Mouse (Mus musculus): Measurements from ENCODE around the gene Babam2. TPM values are rescaled to one million over a fixed set of nuclear protein-coding genes. Genes with fewer than 3 reads are reported as not detected.

Babam2 gene
- polyA plus RNA-seq, 1 experiment from 2014 or later: 30.2 TPM

DNA sequence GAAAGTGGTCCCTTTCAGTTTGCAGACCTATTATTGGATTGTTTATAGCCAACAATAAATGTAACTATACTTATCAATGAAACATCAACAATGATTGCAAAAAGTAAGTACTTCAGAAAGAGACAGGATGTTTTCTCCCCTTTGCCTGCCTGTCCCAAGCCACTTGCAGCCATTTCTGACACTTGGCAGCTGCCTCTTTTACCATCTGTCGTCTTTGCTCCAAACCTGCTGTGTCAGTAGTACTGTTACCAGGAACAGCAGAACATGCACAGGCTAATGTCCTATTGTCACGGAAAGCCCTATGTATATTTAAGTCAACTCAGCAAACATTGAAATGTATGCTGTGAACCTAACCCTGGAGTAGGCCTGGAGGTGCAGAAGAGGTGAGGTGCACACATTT, 339.4 kb downstream of the Babam2 start:
- 69% methylated on average over 2 of the region's 2 CpGs for WGBS
- no peak overlapping the region for H3K4me3 ChIP-seq (ENCODE audit: low read depth, low read length)
- no peaks in the 10 kb centered on the region for H3K4me1 ChIP-seq (ENCODE audit: control insufficient read depth, insufficient read depth, low read length)
- ATAC-seq (ENCODE audit: insufficient number of reproducible peaks, low FRiP score, low TSS enrichment, low read depth): no peak
- H3K27ac ChIP-seq (replicated peaks; ENCODE audit: low read depth, low read length): no peak overlapping the region
- no peaks in the 10 kb centered on the region for H3K27me3 ChIP-seq (ENCODE audit: control insufficient read depth, insufficient read depth, low read length)
- H3K36me3 ChIP-seq (ENCODE audit: control insufficient read depth, insufficient read depth, low read length): no peaks in the 10 kb centered on the region
- no peaks in the 10 kb centered on the region for H3K9me3 ChIP-seq (ENCODE audit: control insufficient read depth, low read length)
- no peak overlapping the region for H3K9ac ChIP-seq (ENCODE audit: low read length)
- DNase-seq (ENCODE audit: low spot score): no peak
- H3K4me2 ChIP-seq (ENCODE audit: low read depth, severe bottlenecking): no peak overlapping the region

DNA sequence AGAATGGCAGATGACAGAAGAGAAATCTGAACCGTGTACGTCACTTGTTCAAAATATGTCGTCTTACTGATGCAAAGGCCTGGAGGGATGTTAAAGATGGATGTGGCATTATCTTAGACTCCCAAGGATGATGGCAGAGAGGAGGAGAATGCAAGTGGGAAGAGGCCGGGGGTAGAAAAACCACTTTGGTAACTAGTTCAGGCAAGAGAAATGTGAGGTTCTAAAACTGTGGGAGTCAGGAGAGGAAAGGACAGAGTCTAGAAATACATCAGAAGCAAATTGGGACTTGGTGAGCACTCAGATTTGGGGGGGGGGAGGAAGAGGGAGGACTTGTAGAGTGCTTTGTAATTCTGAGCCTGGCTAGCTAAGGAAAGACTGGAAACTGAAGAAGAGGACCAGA, 340.1 kb downstream of the Babam2 start:
- Histone ChIP-seq H3K4me1 (ENCODE audit: control insufficient read depth, insufficient read depth, low read length) (no peaks in the 10 kb centered on the region), H3K27ac (replicated peaks; ENCODE audit: low read depth, low read length) (no peak overlapping the region), H3K27me3 (ENCODE audit: control insufficient read depth, insufficient read depth, low read length) (no peaks in the 10 kb centered on the region), H3K9me3 (ENCODE audit: control insufficient read depth, low read length) (no peaks in the 10 kb centered on the region), H3K4me3 (ENCODE audit: low read depth, low read length) (no peak overlapping the region), H3K36me3 (ENCODE audit: control insufficient read depth, insufficient read depth, low read length) (no peaks in the 10 kb centered on the region), H3K9ac (ENCODE audit: low read length) (no peak overlapping the region), H3K4me2 (ENCODE audit: low read depth, severe bottlenecking) (no peak overlapping the region)
- DNase-seq (ENCODE audit: low spot score) (no peak), ATAC-seq (ENCODE audit: insufficient number of reproducible peaks, low FRiP score, low TSS enrichment, low read depth) (no peak)
- 79% methylated on average over 4 of the region's 4 CpGs for WGBS

DNA sequence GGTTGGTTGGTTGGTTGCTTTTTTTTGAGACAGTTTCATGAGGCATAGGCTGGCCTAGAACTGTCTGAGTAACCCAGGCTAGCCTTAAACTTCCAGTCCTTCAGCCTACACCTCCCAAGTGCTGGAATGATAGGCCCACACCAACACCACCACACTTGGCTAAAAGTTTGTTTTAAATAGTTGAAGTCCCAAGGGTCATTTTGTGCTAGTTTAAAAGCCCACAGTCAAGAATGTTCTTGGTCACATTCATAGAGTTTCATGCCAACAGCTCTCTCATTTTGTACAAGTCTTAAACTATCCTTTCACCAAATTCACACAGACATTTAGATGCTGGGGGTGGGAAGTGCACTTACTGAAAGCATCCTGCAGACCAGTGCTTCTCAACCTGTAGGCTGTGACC, 341.5 kb downstream of the Babam2 start:
- Histone ChIP-seq H3K4me2 (ENCODE audit: low read depth, severe bottlenecking) (no peak overlapping the region), H3K9ac (ENCODE audit: low read length) (no peak overlapping the region), H3K4me1 (ENCODE audit: control insufficient read depth, insufficient read depth, low read length) (no peaks in the 10 kb centered on the region), H3K27ac (replicated peaks; ENCODE audit: low read depth, low read length) (no peak overlapping the region), H3K9me3 (ENCODE audit: control insufficient read depth, low read length) (no peaks in the 10 kb centered on the region), H3K36me3 (ENCODE audit: control insufficient read depth, insufficient read depth, low read length) (no peaks in the 10 kb centered on the region), H3K27me3 (ENCODE audit: control insufficient read depth, insufficient read depth, low read length) (no peaks in the 10 kb centered on the region), H3K4me3 (ENCODE audit: low read depth, low read length) (no peak overlapping the region)
- ATAC-seq (ENCODE audit: insufficient number of reproducible peaks, low FRiP score, low TSS enrichment, low read depth) (no peak), DNase-seq (ENCODE audit: low spot score) (no peak)

DNA sequence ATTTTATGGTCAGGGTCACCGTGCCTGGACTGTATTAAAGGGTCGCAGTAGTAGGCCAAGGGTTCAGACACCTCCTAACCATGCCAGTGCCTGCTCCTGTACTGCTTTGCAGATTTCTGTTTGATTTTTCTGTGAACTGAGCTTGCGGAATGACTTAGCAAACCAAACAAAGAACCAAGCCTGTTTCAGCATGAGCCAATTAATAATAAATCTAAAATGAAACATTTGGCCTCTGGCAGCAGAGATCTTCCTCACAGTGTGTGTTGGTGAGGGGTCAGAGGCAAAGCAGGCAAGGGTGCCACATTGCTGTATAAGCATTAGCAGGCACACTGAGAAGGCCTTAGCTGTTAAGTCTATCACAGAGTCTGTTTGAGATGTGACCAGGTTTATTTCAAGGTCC, 342.0 kb downstream of the Babam2 start:
- no peaks in the 10 kb centered on the region for H3K9me3 ChIP-seq (ENCODE audit: control insufficient read depth, low read length)
- H3K27ac ChIP-seq (replicated peaks; ENCODE audit: low read depth, low read length): no peak overlapping the region
- no peaks in the 10 kb centered on the region for H3K4me1 ChIP-seq (ENCODE audit: control insufficient read depth, insufficient read depth, low read length)
- no peak for DNase-seq (ENCODE audit: low spot score)
- H3K4me2 ChIP-seq (ENCODE audit: low read depth, severe bottlenecking): no peak overlapping the region
- no peaks in the 10 kb centered on the region for H3K36me3 ChIP-seq (ENCODE audit: control insufficient read depth, insufficient read depth, low read length)
- no peak for ATAC-seq (ENCODE audit: insufficient number of reproducible peaks, low FRiP score, low TSS enrichment, low read depth)
- no peaks in the 10 kb centered on the region for H3K27me3 ChIP-seq (ENCODE audit: control insufficient read depth, insufficient read depth, low read length)
- no peak overlapping the region for H3K9ac ChIP-seq (ENCODE audit: low read length)
- 87% methylated on average over 3 of the region's 3 CpGs for WGBS
- no peak overlapping the region for H3K4me3 ChIP-seq (ENCODE audit: low read depth, low read length)

DNA sequence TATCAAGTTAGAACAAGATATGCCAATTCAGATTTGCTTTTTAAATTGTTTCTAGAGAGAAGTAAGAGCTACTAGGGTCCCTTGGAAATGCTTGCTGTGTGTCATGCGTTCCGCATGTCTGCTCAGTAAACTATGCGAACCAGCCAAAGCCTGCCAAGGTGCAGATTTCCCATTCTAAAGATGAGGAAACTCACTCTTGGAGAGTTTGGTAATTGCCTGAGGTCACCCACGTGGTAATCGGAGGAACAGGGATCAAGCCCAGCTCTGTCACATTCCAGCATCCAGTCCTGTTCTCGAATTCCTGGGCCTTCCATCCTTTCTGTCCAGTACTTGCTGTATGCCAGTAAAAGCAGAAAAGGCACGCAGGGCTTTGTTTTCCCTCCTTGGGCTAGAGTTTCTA, 345.7 kb downstream of the Babam2 start:
- 78% methylated on average over 7 of the region's 7 CpGs for WGBS
- Histone ChIP-seq H3K4me2 (ENCODE audit: low read depth, severe bottlenecking) (no peak overlapping the region), H3K27me3 (ENCODE audit: control insufficient read depth, insufficient read depth, low read length) (no peaks in the 10 kb centered on the region), H3K9ac (ENCODE audit: low read length) (no peak overlapping the region), H3K9me3 (ENCODE audit: control insufficient read depth, low read length) (no peaks in the 10 kb centered on the region), H3K4me1 (ENCODE audit: control insufficient read depth, insufficient read depth, low read length) (no peaks in the 10 kb centered on the region), H3K36me3 (ENCODE audit: control insufficient read depth, insufficient read depth, low read length) (no peaks in the 10 kb centered on the region), H3K4me3 (ENCODE audit: low read depth, low read length) (no peak overlapping the region), H3K27ac (replicated peaks; ENCODE audit: low read depth, low read length) (no peak overlapping the region)
- DNase-seq (ENCODE audit: low spot score) (no peak), ATAC-seq (ENCODE audit: insufficient number of reproducible peaks, low FRiP score, low TSS enrichment, low read depth) (no peak)

DNA sequence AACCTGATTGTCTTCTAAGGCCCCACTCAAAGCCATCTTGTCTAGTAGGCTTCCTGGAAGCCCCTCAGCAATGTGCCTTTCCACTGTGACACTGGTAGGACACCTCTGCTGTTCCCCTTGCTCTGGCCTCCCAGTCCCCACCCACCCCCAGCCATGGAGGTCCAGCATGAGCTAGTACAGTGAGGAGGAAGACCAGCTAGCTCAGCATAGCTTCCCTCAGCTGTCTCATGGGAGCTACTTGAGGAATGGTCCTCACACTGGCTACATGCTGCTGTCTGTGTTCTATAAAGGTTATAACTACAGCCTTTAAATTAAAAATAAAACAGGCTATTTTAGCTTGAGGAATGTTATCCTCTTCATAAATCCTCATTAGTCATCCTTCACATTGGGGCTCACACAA, 346.5 kb downstream of the Babam2 start:
- H3K36me3 ChIP-seq (ENCODE audit: control insufficient read depth, insufficient read depth, low read length): no peaks in the 10 kb centered on the region
- H3K27me3 ChIP-seq (ENCODE audit: control insufficient read depth, insufficient read depth, low read length): no peaks in the 10 kb centered on the region
- ATAC-seq (ENCODE audit: insufficient number of reproducible peaks, low FRiP score, low TSS enrichment, low read depth) (no peak), DNase-seq (ENCODE audit: low spot score) (no peak)
- H3K9me3 ChIP-seq (ENCODE audit: control insufficient read depth, low read length): no peaks in the 10 kb centered on the region
- no peak overlapping the region for H3K4me2 ChIP-seq (ENCODE audit: low read depth, severe bottlenecking)
- no peak overlapping the region for H3K27ac ChIP-seq (replicated peaks; ENCODE audit: low read depth, low read length)
- H3K9ac ChIP-seq (ENCODE audit: low read length): no peak overlapping the region
- no peak overlapping the region for H3K4me3 ChIP-seq (ENCODE audit: low read depth, low read length)
- H3K4me1 ChIP-seq (ENCODE audit: control insufficient read depth, insufficient read depth, low read length): no peaks in the 10 kb centered on the region

DNA sequence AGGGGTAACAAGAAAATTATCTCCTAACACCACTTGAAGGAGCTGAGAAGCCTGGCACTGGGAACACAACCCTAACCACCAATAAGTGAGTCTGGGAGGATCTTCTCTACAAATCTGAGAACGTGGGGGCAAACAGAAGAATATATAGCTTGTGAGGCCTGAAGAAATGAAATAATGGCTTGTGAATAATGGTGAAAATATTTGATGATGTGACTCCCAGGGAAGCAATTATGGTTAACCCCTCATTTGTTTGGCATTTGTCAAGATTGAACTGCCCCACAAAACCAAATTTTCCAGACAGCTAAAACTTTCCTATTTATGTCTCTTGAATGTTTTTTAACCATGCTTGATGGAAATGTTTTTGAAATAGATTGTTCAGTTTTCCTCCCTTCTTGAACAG, 354.4 kb downstream of the Babam2 start:
- Histone ChIP-seq H3K9me3 (ENCODE audit: control insufficient read depth, low read length) (no peaks in the 10 kb centered on the region), H3K4me2 (ENCODE audit: low read depth, severe bottlenecking) (no peak overlapping the region), H3K27ac (replicated peaks; ENCODE audit: low read depth, low read length) (no peak overlapping the region), H3K4me1 (ENCODE audit: control insufficient read depth, insufficient read depth, low read length) (no peaks in the 10 kb centered on the region), H3K9ac (ENCODE audit: low read length) (no peak overlapping the region), H3K27me3 (ENCODE audit: control insufficient read depth, insufficient read depth, low read length) (no peaks in the 10 kb centered on the region), H3K4me3 (ENCODE audit: low read depth, low read length) (no peak overlapping the region), H3K36me3 (ENCODE audit: control insufficient read depth, insufficient read depth, low read length) (no peaks in the 10 kb centered on the region)
- no peak for DNase-seq (ENCODE audit: low spot score)
- no peak for ATAC-seq (ENCODE audit: insufficient number of reproducible peaks, low FRiP score, low TSS enrichment, low read depth)
- 68% methylated on average over 1 of the region's 1 CpGs for WGBS

DNA sequence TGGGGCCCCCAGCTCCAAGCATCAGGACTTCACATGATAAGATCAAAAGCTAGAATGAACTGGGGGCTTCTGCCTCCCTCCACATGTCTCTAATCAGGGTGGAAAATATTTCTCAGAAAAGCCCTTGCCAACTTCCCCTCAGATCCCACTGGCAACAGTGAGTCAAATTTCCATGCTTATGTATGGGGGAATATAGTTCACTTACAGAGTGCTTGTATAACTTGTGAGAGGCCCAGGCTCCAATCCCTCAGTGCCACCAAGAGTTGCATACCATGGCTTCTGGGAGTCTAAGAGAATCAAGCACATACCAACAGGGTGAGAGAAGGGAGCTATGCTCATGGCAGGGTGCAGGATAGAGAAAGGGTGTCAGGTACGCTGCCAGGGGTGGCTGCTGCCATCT, 355.0 kb downstream of the Babam2 start:
- Histone ChIP-seq H3K27ac (replicated peaks; ENCODE audit: low read depth, low read length) (no peak overlapping the region), H3K4me1 (ENCODE audit: control insufficient read depth, insufficient read depth, low read length) (no peaks in the 10 kb centered on the region), H3K4me3 (ENCODE audit: low read depth, low read length) (no peak overlapping the region), H3K27me3 (ENCODE audit: control insufficient read depth, insufficient read depth, low read length) (no peaks in the 10 kb centered on the region), H3K4me2 (ENCODE audit: low read depth, severe bottlenecking) (no peak overlapping the region), H3K9me3 (ENCODE audit: control insufficient read depth, low read length) (no peaks in the 10 kb centered on the region), H3K36me3 (ENCODE audit: control insufficient read depth, insufficient read depth, low read length) (no peaks in the 10 kb centered on the region), H3K9ac (ENCODE audit: low read length) (no peak overlapping the region)
- DNase-seq (ENCODE audit: low spot score) (no peak), ATAC-seq (ENCODE audit: insufficient number of reproducible peaks, low FRiP score, low TSS enrichment, low read depth) (no peak)
- 85% methylated on average over 1 of the region's 1 CpGs for WGBS

DNA sequence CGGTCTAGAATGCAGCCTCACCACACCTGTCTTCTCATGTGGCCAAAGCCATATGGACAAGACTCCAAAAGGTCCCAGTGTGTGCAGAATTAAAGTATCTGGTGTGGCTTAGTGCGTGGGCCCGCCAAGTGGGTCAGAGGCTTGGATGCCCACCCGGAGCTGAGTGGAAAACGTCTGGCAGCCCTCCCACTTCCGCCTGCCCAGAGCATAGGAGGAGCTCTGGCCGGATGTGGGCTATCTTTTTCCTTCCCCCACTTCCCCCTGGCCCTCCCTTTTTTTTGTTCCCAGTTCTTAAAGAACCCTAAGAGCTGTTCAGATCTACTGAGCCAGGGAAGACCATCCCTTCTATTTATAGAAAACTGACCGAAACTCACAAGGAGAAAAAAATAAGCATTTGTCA, 356.0 kb downstream of the Babam2 start:
- no peak overlapping the region for H3K9ac ChIP-seq (ENCODE audit: low read length)
- ATAC-seq (ENCODE audit: insufficient number of reproducible peaks, low FRiP score, low TSS enrichment, low read depth): no peak
- H3K9me3 ChIP-seq (ENCODE audit: control insufficient read depth, low read length): no peaks in the 10 kb centered on the region
- WGBS: 75% methylated on average over 8 of the region's 8 CpGs
- no peak overlapping the region for H3K4me3 ChIP-seq (ENCODE audit: low read depth, low read length)
- H3K27ac ChIP-seq (replicated peaks; ENCODE audit: low read depth, low read length): no peak overlapping the region
- no peak overlapping the region for H3K4me2 ChIP-seq (ENCODE audit: low read depth, severe bottlenecking)
- no peak for DNase-seq (ENCODE audit: low spot score)
- H3K27me3 ChIP-seq (ENCODE audit: control insufficient read depth, insufficient read depth, low read length): no peaks in the 10 kb centered on the region
- no peaks in the 10 kb centered on the region for H3K36me3 ChIP-seq (ENCODE audit: control insufficient read depth, insufficient read depth, low read length)
- H3K4me1 ChIP-seq (ENCODE audit: control insufficient read depth, insufficient read depth, low read length): no peaks in the 10 kb centered on the region
